Comparison of ENCODE assay signal across 8 mouse cellular contexts in genomic region chr2:148409141-148409540, GRCm38 (mm10). TPM values are rescaled to one million over a fixed set of nuclear protein-coding genes. Genes with fewer than 3 reads are reported as not detected.
DNase-seq lines count a peak whose midpoint lies in the region; ATAC-seq and TF ChIP-seq lines count a peak whose summit lies in the region.

No protein-coding gene starts in this region.

- no peak overlapping the region for H3K9ac ChIP-seq in embryonic facial prominence, embryonic 12.5 days
- H3K9ac ChIP-seq in midbrain, embryonic 16.5 days (ENCODE audit: low read depth, low read length), result no peak overlapping the region

- 0 out of 2 replicates have a peak overlapping the region, but pooled peaks have one; percentile 13 for H3K4me2 ChIP-seq in embryonic facial prominence, embryonic 12.5 days (replicated peaks)
- H3K4me2 ChIP-seq in midbrain, embryonic 16.5 days (ENCODE audit: low read length), result no peak overlapping the region

- WGBS in embryonic facial prominence, embryonic 12.5 days, result 16% methylated on average over 9 of the region's 9 CpGs
- WGBS in midbrain, embryonic 16.5 days, result 27% methylated on average over 9 of the region's 9 CpGs
- WGBS in spleen, adult 2 months, result 1% methylated on average over 9 of the region's 9 CpGs

- no peaks in the 10 kb centered on the region for H3K36me3 ChIP-seq in embryonic facial prominence, embryonic 12.5 days
- H3K36me3 ChIP-seq in midbrain, embryonic 16.5 days (ENCODE audit: control insufficient read depth, insufficient read depth, low read length), result no peaks in the 10 kb centered on the region
- no peaks in the 10 kb centered on the region for H3K36me3 ChIP-seq in spleen, adult 2 months (ENCODE audit: control insufficient read depth, insufficient read depth, low read length)

- no peaks in the 10 kb centered on the region for H3K9me3 ChIP-seq in embryonic facial prominence, embryonic 12.5 days
- H3K9me3 ChIP-seq in midbrain, embryonic 16.5 days (replicated peaks; ENCODE audit: control insufficient read depth, low read length, poor library complexity, severe bottlenecking), result no peaks in the 10 kb centered on the region

- H3K4me3 ChIP-seq in embryonic facial prominence, embryonic 12.5 days, result no peak overlapping the region
- no peak overlapping the region for H3K4me3 ChIP-seq in midbrain, embryonic 16.5 days (ENCODE audit: low read depth, low read length)
- H3K4me3 ChIP-seq in spleen, adult 2 months (ENCODE audit: extremely low read depth, insufficient read depth, insufficient read length), result no peak overlapping the region

- no peak for TF ChIP-seq POLR2A in spleen, adult 2 months (IDR thresholded peaks at IDR 0.05; ENCODE audit: low read depth, low read length)

- peak; percentile 75 for ATAC-seq in embryonic facial prominence, embryonic 12.5 days (ENCODE audit: insufficient number of reproducible peaks, insufficient read depth, low FRiP score, low TSS enrichment)
- peak; percentile 47 for ATAC-seq in midbrain, embryonic 16.5 days
- no peak for ATAC-seq in inflammation-experienced regulatory T-cells, adult 6 months

- DNase-seq in adrenal gland, adult 8-10 months, result peak; percentile 84
- peak; percentile 90 for DNase-seq in heart, adult 8-10 months (ENCODE audit: low spot score)
- peak; percentile 67 to 82 for DNase-seq in kidney, adult 8-10 months
- DNase-seq in liver, result peak; percentile 68
- peak; percentile 69 to 82 for DNase-seq in spleen, adult 2 months (ENCODE audit: low read depth in 1 of 2, low spot score in 2 of 2)

- peaks cover 45% of the 10 kb centered on the region for H3K27me3 ChIP-seq in embryonic facial prominence, embryonic 12.5 days
- H3K27me3 ChIP-seq in midbrain, embryonic 16.5 days (ENCODE audit: control insufficient read depth, insufficient read depth, low read depth, low read length), result peaks cover 44% of the 10 kb centered on the region
- H3K27me3 ChIP-seq in spleen, adult 2 months (ENCODE audit: control insufficient read depth, insufficient read depth, low read length), result no peaks in the 10 kb centered on the region

- no peak overlapping the region for H3K27ac ChIP-seq in embryonic facial prominence, embryonic 12.5 days
- no peak overlapping the region for H3K27ac ChIP-seq in midbrain, embryonic 16.5 days (ENCODE audit: low read length)
- no peak overlapping the region for H3K27ac ChIP-seq in spleen, adult 2 months (ENCODE audit: insufficient read depth, low read length)

- peaks cover 27% of the 10 kb centered on the region for H3K4me1 ChIP-seq in embryonic facial prominence, embryonic 12.5 days
- peaks cover 23% of the 10 kb centered on the region for H3K4me1 ChIP-seq in midbrain, embryonic 16.5 days (ENCODE audit: control insufficient read depth, insufficient read depth, low read length)
- H3K4me1 ChIP-seq in spleen, adult 2 months (ENCODE audit: control insufficient read depth, insufficient read depth, insufficient read length), result no peaks in the 10 kb centered on the region; the same call in 1 of the 2 replicates

- peak; percentile 79; the same call in 1 of the 2 replicates for TF ChIP-seq CTCF in spleen, adult 2 months (IDR thresholded peaks at IDR 0.05; ENCODE audit: extremely low read depth, insufficient read depth, insufficient read length, insufficient replicate concordance)

RNA-seq across cellular contexts. Expression of gene Thbd, which starts 1.2 kb away (rescaled TPM):
- total RNA-seq in adrenal gland, adult 8-10 months (2022), result 10 to 100 TPM; 18.6 to 31.2 (median 28.2) TPM
- polyA plus RNA-seq in embryonic facial prominence, embryonic 12.5 days (2016; fragmentation: Nextera tagmentation; extraction: Ambion mirVana), result 12.6 and 15.3 TPM in 2 replicates
- 10 to 100 TPM; 34.5 to 51.7 (median 43.7) TPM for total RNA-seq in heart, adult 8-10 months (2022)
- 8.2 and 10.0 TPM in 2 replicates for polyA plus RNA-seq in midbrain, embryonic 16.5 days (2015; fragmentation: Nextera tagmentation; extraction: Ambion mirVana)
- 39.1 and 44.9 TPM in 2 replicates for polyA plus RNA-seq in spleen, adult 2 months (2012; rRNA removed)
- under 1 TPM in 1 of 3 experiments, not detected in 2; 0.24 TPM for polyA plus RNA-seq in inflammation-experienced regulatory T-cells, adult 6 months (2017; shearing (Covaris generic))

RNA-seq across cellular contexts. Expression of gene Sstr4, which starts 14.0 kb away (rescaled TPM):
- under 1 TPM; 0.23 to 0.65 (median 0.33) TPM for total RNA-seq in adrenal gland, adult 8-10 months (2022)
- polyA plus RNA-seq in embryonic facial prominence, embryonic 12.5 days (2016; fragmentation: Nextera tagmentation; extraction: Ambion mirVana), result 2.4 and 2.7 TPM in 2 replicates
- 1 to 10 TPM in 3 of 4 experiments, under 1 TPM in 1; 0.98 to 1.8 (median 1.3) TPM for total RNA-seq in heart, adult 8-10 months (2022)
- 4.3 and 4.4 TPM in 2 replicates for polyA plus RNA-seq in midbrain, embryonic 16.5 days (2015; fragmentation: Nextera tagmentation; extraction: Ambion mirVana)
- 0.26 and 1.2 TPM in 2 replicates for polyA plus RNA-seq in spleen, adult 2 months (2012; rRNA removed)
- polyA plus RNA-seq in inflammation-experienced regulatory T-cells, adult 6 months (2017; shearing (Covaris generic)), result not detected

RNA-seq across cellular contexts. Expression of gene Cd93, which starts 34.2 kb away (rescaled TPM):
- 10 to 100 TPM; 16.0 to 29.4 (median 23.4) TPM for total RNA-seq in adrenal gland, adult 8-10 months (2022)
- 6.8 and 7.8 TPM in 2 replicates for polyA plus RNA-seq in embryonic facial prominence, embryonic 12.5 days (2016; fragmentation: Nextera tagmentation; extraction: Ambion mirVana)
- 10 to 100 TPM; 30.6 to 48.2 (median 40.0) TPM for total RNA-seq in heart, adult 8-10 months (2022)
- polyA plus RNA-seq in midbrain, embryonic 16.5 days (2015; fragmentation: Nextera tagmentation; extraction: Ambion mirVana), result 7.2 and 7.4 TPM in 2 replicates
- polyA plus RNA-seq in spleen, adult 2 months (2012; rRNA removed), result 7.2 and 7.5 TPM in 2 replicates
- polyA plus RNA-seq in inflammation-experienced regulatory T-cells, adult 6 months (2017; shearing (Covaris generic)), result under 1 TPM in 2 of 3 experiments, not detected in 1; 0.08 to 0.13 TPM
